Mouse (Mus musculus): ENCODE measurements around the gene Tspan3. TPM values are rescaled to one million over a fixed set of nuclear protein-coding genes. Genes with fewer than 3 reads are reported as not detected.
A peak's percentile ranks its signal among the peaks of the same experiment; 100 is the strongest.

Gene Tspan3
- polyA plus RNA-seq, 1 experiment from 2014 or later, result 552 TPM

GRCm38 (mm10) chr9:56128331-56128730 is 36.9 kb downstream of the Tspan3 start:
- Histone ChIP-seq H3K27ac (replicated peaks) (no peak overlapping the region), H3K36me3 (peaks cover 38% of the 10 kb centered on the region), H3K4me1 (peaks cover 2% of the 10 kb centered on the region; the same call in 1 of the 2 replicates), H3K4me3 (no peak overlapping the region), H3K4me2 (replicated peaks) (no peak overlapping the region), H3K27me3 (no peaks in the 10 kb centered on the region), H3K9me3 (no peaks in the 10 kb centered on the region), H3K9ac (replicated peaks) (no peak overlapping the region)
- 88% methylated on average over 9 of the region's 9 CpGs for WGBS
- ATAC-seq (replicated peaks), result no peak

GRCm38 (mm10) chr9:56126453-56127173 is 38.7 kb downstream of the Tspan3 start:
- Histone ChIP-seq H3K27ac (replicated peaks) (no peak overlapping the region), H3K9me3 (no peaks in the 10 kb centered on the region), H3K4me1 (peaks cover 8% of the 10 kb centered on the region), H3K4me3 (no peak overlapping the region), H3K27me3 (no peaks in the 10 kb centered on the region), H3K4me2 (replicated peaks) (no peak overlapping the region), H3K9ac (replicated peaks) (no peak overlapping the region), H3K36me3 (peaks cover 22% of the 10 kb centered on the region; the same call in 1 of the 2 replicates)
- no peak for ATAC-seq (replicated peaks)
- WGBS, result 85% methylated on average over 16 of the region's 16 CpGs

GRCm38 (mm10) chr9:56124561-56124960 is 40.7 kb downstream of the Tspan3 start:
- Histone ChIP-seq H3K4me1 (peaks cover 8% of the 10 kb centered on the region), H3K4me2 (replicated peaks) (no peak overlapping the region), H3K9me3 (no peaks in the 10 kb centered on the region), H3K36me3 (peaks cover 10% of the 10 kb centered on the region; the same call in 1 of the 2 replicates), H3K27ac (replicated peaks) (no peak overlapping the region), H3K9ac (replicated peaks) (no peak overlapping the region), H3K4me3 (no peak overlapping the region), H3K27me3 (no peaks in the 10 kb centered on the region)
- no peak for ATAC-seq (replicated peaks)
- WGBS, result 25% methylated on average over 11 of the region's 11 CpGs

- H3K4me1 ChIP-seq, result peaks cover 13% of the 10 kb centered on the region
- 64% methylated on average over 7 of the region's 7 CpGs for WGBS
- no peaks in the 10 kb centered on the region for H3K27me3 ChIP-seq
- no peak for ATAC-seq (replicated peaks)
- H3K4me2 ChIP-seq (replicated peaks), result no peak overlapping the region
- H3K4me3 ChIP-seq, result no peak overlapping the region
- H3K27ac ChIP-seq (replicated peaks), result no peak overlapping the region
- peaks cover 10% of the 10 kb centered on the region; the same call in 1 of the 2 replicates for H3K36me3 ChIP-seq
- no peak overlapping the region; the same call in 1 of the 2 replicates for H3K9ac ChIP-seq (replicated peaks)
- H3K9me3 ChIP-seq, result no peaks in the 10 kb centered on the region
Measured at GRCm38 (mm10) chr9:56123613-56124012, 41.7 kb downstream of the Tspan3 start.

- Histone ChIP-seq H3K4me1 (peaks cover 16% of the 10 kb centered on the region), H3K4me2 (replicated peaks) (no peak overlapping the region), H3K4me3 (no peak overlapping the region), H3K9ac (replicated peaks) (no peak overlapping the region), H3K36me3 (peaks cover 4% of the 10 kb centered on the region; the same call in 1 of the 2 replicates), H3K27ac (replicated peaks) (no peak overlapping the region), H3K27me3 (no peaks in the 10 kb centered on the region), H3K9me3 (no peaks in the 10 kb centered on the region)
- peak; percentile 38 for ATAC-seq (replicated peaks)
- WGBS, result 41% methylated on average over 8 of the region's 8 CpGs
Measured at GRCm38 (mm10) chr9:56122973-56123372, 42.3 kb downstream of the Tspan3 start.

- no peak; the same call in 1 of the 2 replicates for ATAC-seq (replicated peaks)
- no peak overlapping the region for H3K4me3 ChIP-seq
- H3K27ac ChIP-seq (replicated peaks), result no peak overlapping the region
- no peaks in the 10 kb centered on the region for H3K9me3 ChIP-seq
- H3K9ac ChIP-seq (replicated peaks), result no peak overlapping the region
- no peak overlapping the region for H3K4me2 ChIP-seq (replicated peaks)
- no peaks in the 10 kb centered on the region for H3K36me3 ChIP-seq
- H3K4me1 ChIP-seq, result peaks cover 16% of the 10 kb centered on the region
- H3K27me3 ChIP-seq, result no peaks in the 10 kb centered on the region
- 28% methylated on average over 7 of the region's 7 CpGs for WGBS
Measured at GRCm38 (mm10) chr9:56121097-56121496, 44.2 kb downstream of the Tspan3 start.

GRCm38 (mm10) chr9:56119651-56120050 is 45.6 kb downstream of the Tspan3 start:
- Histone ChIP-seq H3K9me3 (no peaks in the 10 kb centered on the region), H3K9ac (replicated peaks) (no peak overlapping the region), H3K4me1 (peaks cover 16% of the 10 kb centered on the region), H3K4me2 (replicated peaks) (no peak overlapping the region), H3K36me3 (no peaks in the 10 kb centered on the region), H3K27ac (replicated peaks) (no peak overlapping the region), H3K27me3 (no peaks in the 10 kb centered on the region), H3K4me3 (no peak overlapping the region)
- WGBS, result 68% methylated on average over 2 of the region's 2 CpGs
- no peak for ATAC-seq (replicated peaks)

GRCm38 (mm10) chr9:56118582-56118981 is 46.7 kb downstream of the Tspan3 start:
- H3K36me3 ChIP-seq, result no peaks in the 10 kb centered on the region
- peak overlapping the region; percentile 78 for H3K4me2 ChIP-seq (replicated peaks)
- under 1% methylated on average over 14 of the region's 14 CpGs for WGBS
- ATAC-seq (replicated peaks), result peak; percentile 51
- H3K4me1 ChIP-seq, result peaks cover 16% of the 10 kb centered on the region
- H3K9me3 ChIP-seq, result no peaks in the 10 kb centered on the region
- no peaks in the 10 kb centered on the region for H3K27me3 ChIP-seq
- H3K27ac ChIP-seq (replicated peaks), result no peak overlapping the region
- H3K9ac ChIP-seq (replicated peaks), result peak overlapping the region; percentile 55
- H3K4me3 ChIP-seq, result peak overlapping the region; percentile 38

GRCm38 (mm10) chr9:56118091-56118490 is 47.2 kb downstream of the Tspan3 start:
- peaks cover 12% of the 10 kb centered on the region for H3K4me1 ChIP-seq
- no peaks in the 10 kb centered on the region for H3K27me3 ChIP-seq
- H3K36me3 ChIP-seq, result no peaks in the 10 kb centered on the region
- no peak overlapping the region for H3K9ac ChIP-seq (replicated peaks)
- H3K27ac ChIP-seq (replicated peaks), result no peak overlapping the region
- H3K9me3 ChIP-seq, result no peaks in the 10 kb centered on the region
- H3K4me2 ChIP-seq (replicated peaks), result no peak overlapping the region
- H3K4me3 ChIP-seq, result no peak overlapping the region
- WGBS, result 82% methylated on average over 5 of the region's 5 CpGs
- ATAC-seq (replicated peaks), result no peak; the same call in 1 of the 2 replicates

- H3K27ac ChIP-seq (replicated peaks), result no peak overlapping the region
- H3K9ac ChIP-seq (replicated peaks), result no peak overlapping the region
- no peak overlapping the region for H3K4me3 ChIP-seq
- no peak overlapping the region for H3K4me2 ChIP-seq (replicated peaks)
- no peaks in the 10 kb centered on the region for H3K4me1 ChIP-seq
- no peaks in the 10 kb centered on the region for H3K9me3 ChIP-seq
- no peaks in the 10 kb centered on the region for H3K27me3 ChIP-seq
- ATAC-seq (replicated peaks), result no peak
- H3K36me3 ChIP-seq, result no peaks in the 10 kb centered on the region
- whole genome bisulfite sequencing, result 87% methylated on average over 5 of the region's 5 CpGs
Measured at GRCm38 (mm10) chr9:56108174-56108573, 57.1 kb downstream of the Tspan3 start.

GRCm38 (mm10) chr9:56107527-56107926 is 57.8 kb downstream of the Tspan3 start:
- 73% methylated on average over 6 of the region's 6 CpGs for WGBS

GRCm38 (mm10) chr9:56106274-56107072 is 58.8 kb downstream of the Tspan3 start:
- H3K27ac ChIP-seq (replicated peaks), result no peak overlapping the region
- no peaks in the 10 kb centered on the region for H3K4me1 ChIP-seq
- no peaks in the 10 kb centered on the region for H3K9me3 ChIP-seq
- no peak overlapping the region for H3K4me2 ChIP-seq (replicated peaks)
- H3K36me3 ChIP-seq, result no peaks in the 10 kb centered on the region
- no peak overlapping the region for H3K9ac ChIP-seq (replicated peaks)
- no peaks in the 10 kb centered on the region for H3K27me3 ChIP-seq
- 63% methylated on average over 6 of the region's 6 CpGs for WGBS
- ATAC-seq (replicated peaks), result no peak
- no peak overlapping the region for H3K4me3 ChIP-seq

More at GRCm38 (mm10) chr9:56107527-56107926, 57.8 kb downstream of the Tspan3 start:
- H3K9ac ChIP-seq (replicated peaks), result no peak overlapping the region
- H3K27me3 ChIP-seq, result no peaks in the 10 kb centered on the region
- no peak for ATAC-seq (replicated peaks)
- no peaks in the 10 kb centered on the region for H3K4me1 ChIP-seq
- H3K9me3 ChIP-seq, result no peaks in the 10 kb centered on the region
- no peak overlapping the region for H3K27ac ChIP-seq (replicated peaks)
- no peaks in the 10 kb centered on the region for H3K36me3 ChIP-seq
- H3K4me2 ChIP-seq (replicated peaks), result no peak overlapping the region
- no peak overlapping the region for H3K4me3 ChIP-seq

Data from forebrain, embryonic 15.5 days (tissue).